Mouse (Mus musculus): ENCODE results near the gene Gm11569.
"Not testable (repeated sequence)": the region's sequence is repeated elsewhere in the genome, so short reads cannot be mapped to it uniquely, and the experiment has no call there.

The Gm11569 gene

GRCm38 (mm10) chr11:99798832-99799231 is at the start of gene Gm11569:
TSS of gene Gm11569 (minus strand) at chr11:99798932.
- not testable (repeated sequence) for DNase-seq (ENCODE audit: low spot score in 2 of 2)

- DNase-seq (ENCODE audit: low spot score in 2 of 2) = no peak
These were observed 48.0 kb upstream of the Gm11569 start for GRCm38 (mm10) chr11:99846746-99847145.

- DNase-seq (ENCODE audit: low spot score in 2 of 2) = no peak
These were observed 43.5 kb upstream of the Gm11569 start for GRCm38 (mm10) chr11:99842185-99842584.

GRCm38 (mm10) chr11:99837966-99838365 is 39.2 kb upstream of the Gm11569 start, which contains the start of gene 2300003K06Rik:
TSS of gene 2300003K06Rik (minus strand) at chr11:99838066.
- no peak for DNase-seq (ENCODE audit: low spot score in 2 of 2)

- not testable (repeated sequence) for DNase-seq (ENCODE audit: low spot score in 2 of 2)
These were observed 16.8 kb upstream of the Gm11569 start, which contains the start of gene Gm11564 for GRCm38 (mm10) chr11:99815566-99815965. TSS of gene Gm11564 (minus strand) at chr11:99815666.

GRCm38 (mm10) chr11:99809792-99810191 is 11.1 kb upstream of the Gm11569 start, which contains the start of gene Krtap4-13:
TSS of gene Krtap4-13 (minus strand) at chr11:99809892.
- not testable (repeated sequence) for DNase-seq (ENCODE audit: low spot score in 2 of 2)

GRCm38 (mm10) chr11:99804346-99804745 is 5.6 kb upstream of the Gm11569 start, which contains the start of gene Gm11554:
TSS of gene Gm11554 (minus strand) at chr11:99804446.
- DNase-seq (ENCODE audit: low spot score in 2 of 2) = not testable (repeated sequence)

GRCm38 (mm10) chr11:99793367-99793766 is 5.4 kb downstream of the Gm11569 start, which contains the start of gene Gm11596:
TSS of gene Gm11596 (minus strand) at chr11:99793467.
- DNase-seq (ENCODE audit: low spot score in 2 of 2) = no peak

- DNase-seq (ENCODE audit: low spot score in 2 of 2) = not testable (repeated sequence)
These were observed 13.8 kb downstream of the Gm11569 start, which contains the start of gene Krtap4-9 for GRCm38 (mm10) chr11:99784900-99785299. TSS of gene Krtap4-9 (plus strand) at chr11:99785200.

GRCm38 (mm10) chr11:99780604-99781003 is 18.1 kb downstream of the Gm11569 start, which contains the start of gene Krtap4-8:
TSS of gene Krtap4-8 (minus strand) at chr11:99780704.
- no peak for DNase-seq (ENCODE audit: low spot score in 2 of 2)

- DNase-seq (ENCODE audit: low spot score in 2 of 2) = no peak
These were observed 20.3 kb downstream of the Gm11569 start for GRCm38 (mm10) chr11:99778401-99778800.

GRCm38 (mm10) chr11:99772813-99773212 is 25.9 kb downstream of the Gm11569 start, which contains the start of gene Gm11595:
TSS of gene Gm11595 (minus strand) at chr11:99772913.
- not testable (repeated sequence) for DNase-seq (ENCODE audit: low spot score in 2 of 2)

GRCm38 (mm10) chr11:99768410-99768809 is 30.3 kb downstream of the Gm11569 start:
- no peak for DNase-seq (ENCODE audit: low spot score in 2 of 2)

- no peak for DNase-seq (ENCODE audit: low spot score in 2 of 2)
These were observed 39.9 kb downstream of the Gm11569 start for GRCm38 (mm10) chr11:99758877-99759276.

Measured in spleen, postnatal 4 days (tissue).